Mouse (Mus musculus) thymus, adult 2 months (tissue): ENCODE results near the gene Mrps11. TPM values are rescaled to one million over a fixed set of nuclear protein-coding genes. Genes with fewer than 3 reads are reported as not detected.
A peak's percentile ranks its signal among the peaks of the same experiment; 100 is the strongest.

Experiments
- DNase-seq: peaks from one replicate; pipeline ENCODE4 v3.0.0; 2021
- H3K27ac ChIP-seq: fragments of 200-500 bp; 2 replicates; pipeline ENCODE4 v1.5.1; 2012; ENCODE audit warnings: low read length, control low read depth; ENCODE audit not compliant: control insufficient read depth, insufficient read depth
- H3K27me3 ChIP-seq: fragments of 200-500 bp; 2 replicates; pipeline ENCODE4 v1.6.1; 2012; ENCODE audit warnings: mild to moderate bottlenecking, low read length, moderate library complexity, mixed read lengths; ENCODE audit not compliant: control insufficient read depth, insufficient read depth
- H3K36me3 ChIP-seq: fragments of 200-500 bp; 2 replicates; pipeline ENCODE4 v1.6.1; 2012; ENCODE audit warnings: mild to moderate bottlenecking, low read length, moderate library complexity; ENCODE audit not compliant: control insufficient read depth, insufficient read depth
- H3K4me1 ChIP-seq: fragments of 200-500 bp; replicated peaks from 2 replicates; pipeline ENCODE4 v1.6.1; 2012; ENCODE audit warnings: low read length; ENCODE audit not compliant: control insufficient read depth, insufficient read depth
- H3K4me3 ChIP-seq: fragments of 200-500 bp; 2 replicates; pipeline ENCODE4 v1.5.1; 2012; ENCODE audit warnings: mild to moderate bottlenecking, low read length, control low read depth, moderate library complexity; ENCODE audit not compliant: control insufficient read depth, insufficient read depth
- CTCF ChIP-seq: fragments of 200-500 bp; IDR thresholded peaks from 2 replicates; pipeline ENCODE4 v1.5.1; 2012; ENCODE audit warnings: mild to moderate bottlenecking, control low read depth, low read length, moderate library complexity, borderline replicate concordance; ENCODE audit not compliant: control insufficient read depth, poor library complexity, insufficient read depth; ENCODE audit errors: extremely low read depth
- POLR2A ChIP-seq: fragments of 200-500 bp; IDR thresholded peaks from 2 replicates; pipeline ENCODE4 v1.6.1; 2012; ENCODE audit warnings: mild to moderate bottlenecking, low read length, control low read depth, moderate library complexity; ENCODE audit not compliant: control insufficient read depth, poor library complexity, insufficient read depth; ENCODE audit errors: extremely low read depth
- WGBS: fragments of 180-500 bp; shearing (Covaris S2); methylation state at CpG from one replicate; pipeline ENCODE4 v1.1.7; 2018; 5-methylcytosine and 5-hydroxymethylcytosine counted together
- polyA plus RNA-seq: library from polyadenylated mRNA; depleted of rRNA; stranded (reverse); fragments of >200 nt; gene quantifications from 2 replicates; pipeline ENCODE4 v1.2.3, GENCODE M21; 2012; rRNA removed

Gene Mrps11
- 60.3 and 73.2 TPM in 2 replicates for polyA plus RNA-seq

- H3K27me3 ChIP-seq = no peaks in the 10 kb centered on the region
- 0 out of 2 replicates have a peak, but pooled peaks cover 3% of the 10 kb centered on the region for H3K4me1 ChIP-seq
- H3K4me3 ChIP-seq = peak within 1 kb of the TSS; percentile 83
- TF ChIP-seq POLR2A (peak; percentile 38; the same call in 1 of the 2 replicates), CTCF (0 out of 2 replicates have a peak, but pooled peaks have one; percentile 20)
- DNase-seq = peak; percentile 83
- H3K27ac ChIP-seq = peak within 1 kb of the TSS; percentile 20; the same call in 1 of the 2 replicates
- H3K36me3 ChIP-seq = peaks cover 21% of the 10 kb centered on the region
- WGBS = under 1% methylated on average over 44 of the region's 44 CpGs
These were observed at the start of gene Mrps11, which contains the start of gene Mrpl46 for GRCm38 (mm10) chr7:78782639-78783581. TSS of gene Mrps11 (plus strand) at chr7:78783119. TSS of gene Mrpl46 (minus strand) at chr7:78783531.

- H3K27me3 ChIP-seq = no peaks in the 10 kb centered on the region
- peaks cover 17% of the 10 kb centered on the region for H3K36me3 ChIP-seq
- peak overlapping the region; percentile 97 for H3K27ac ChIP-seq
- TF ChIP-seq POLR2A (no peak), CTCF (no peak)
- H3K4me3 ChIP-seq = peak overlapping the region; percentile 43
- 74% methylated on average over 6 of the region's 6 CpGs for WGBS
- peaks cover 14% of the 10 kb centered on the region for H3K4me1 ChIP-seq
- peak; percentile 49 for DNase-seq
These were observed 45.7 kb upstream of the Mrps11 start for GRCm38 (mm10) chr7:78737196-78737595.

- TF ChIP-seq POLR2A = no peak
- no peak for TF ChIP-seq CTCF
- Histone ChIP-seq H3K4me1 (peaks cover 14% of the 10 kb centered on the region), H3K27me3 (no peaks in the 10 kb centered on the region), H3K4me3 (peak within 1 kb of the TSS; percentile 43), H3K27ac (peak within 1 kb of the TSS; percentile 97), H3K36me3 (peaks cover 17% of the 10 kb centered on the region)
- WGBS = 10% methylated on average over 5 of the region's 5 CpGs
- DNase-seq = peak; percentile 40
These were observed 45.2 kb upstream of the Mrps11 start, which contains the start of gene Ntrk3 for GRCm38 (mm10) chr7:78737614-78738210. TSS of gene Ntrk3 (minus strand) at chr7:78738012.

GRCm38 (mm10) chr7:78739351-78740000, 43.4 kb upstream of the Mrps11 start:
- Histone ChIP-seq H3K4me3 (no peak overlapping the region), H3K27me3 (no peaks in the 10 kb centered on the region), H3K36me3 (peaks cover under 1% of the 10 kb centered on the region), H3K27ac (no peak overlapping the region), H3K4me1 (peaks cover 12% of the 10 kb centered on the region)
- DNase-seq = no peak
- WGBS = 96% methylated on average over 8 of the region's 8 CpGs
- TF ChIP-seq POLR2A (no peak), CTCF (no peak)

- H3K36me3 ChIP-seq = no peaks in the 10 kb centered on the region
- peaks cover 4% of the 10 kb centered on the region; the same call in 1 of the 2 replicates for H3K4me1 ChIP-seq
- H3K27ac ChIP-seq = no peak overlapping the region
- WGBS = 95% methylated on average over 5 of the region's 5 CpGs
- no peaks in the 10 kb centered on the region for H3K27me3 ChIP-seq
- DNase-seq = no peak
- no peak for TF ChIP-seq POLR2A
- TF ChIP-seq CTCF = no peak
- H3K4me3 ChIP-seq = no peak overlapping the region
These were observed 39.1 kb upstream of the Mrps11 start for GRCm38 (mm10) chr7:78743731-78744385.
